Comparison of ENCODE assay signal across 16 mouse cellular contexts in genomic region chr17:10483945-10484546, GRCm38 (mm10).
A peak's percentile ranks its signal among the peaks of the same experiment; 100 is the strongest.
DNase-seq lines count a peak whose midpoint lies in the region.
"Had no signal": no experiment of that assay in that cellular context is flagged by ENCODE, and none has a peak within 500 bp of the region (broad histone marks: within the 10 kb centered on the region; RNA-seq: fewer than 3 reads in every experiment).

No protein-coding gene starts in this region.

- no peaks in the 10 kb centered on the region for H3K9me3 ChIP-seq in embryonic facial prominence, embryonic 10.5 days
- H3K9me3 ChIP-seq: embryonic facial prominence, embryonic 15.5 days; forebrain, embryonic 15.5 days had no signal

- H3K27me3 ChIP-seq in embryonic facial prominence, embryonic 10.5 days (replicated peaks; ENCODE audit: low read depth, poor library complexity, severe bottlenecking), result no peaks in the 10 kb centered on the region; the same call in 1 of the 2 replicates
- H3K27me3 ChIP-seq: embryonic facial prominence, embryonic 15.5 days; forebrain, embryonic 15.5 days had no signal

- intact Hi-C loops in left cerebral cortex, postnatal 10 days (cut with DNase I), result no loop called here

- peak overlapping the region; percentile 30; the same call in 1 of the 2 replicates for H3K27ac ChIP-seq in embryonic facial prominence, embryonic 10.5 days (replicated peaks)
- H3K27ac ChIP-seq: embryonic facial prominence, embryonic 15.5 days; forebrain, embryonic 15.5 days; kidney, postnatal 0 days; macrophage had no signal

- H3K36me3 ChIP-seq in embryonic facial prominence, embryonic 10.5 days (replicated peaks), result no peaks in the 10 kb centered on the region
- H3K36me3 ChIP-seq: embryonic facial prominence, embryonic 15.5 days; forebrain, embryonic 15.5 days had no signal

- no peak overlapping the region for H3K4me3 ChIP-seq in embryonic facial prominence, embryonic 10.5 days
- H3K4me3 ChIP-seq: embryonic facial prominence, embryonic 15.5 days; forebrain, embryonic 15.5 days had no signal

- peaks cover 23% of the 10 kb centered on the region for H3K4me1 ChIP-seq in embryonic facial prominence, embryonic 10.5 days
- H3K4me1 ChIP-seq: forebrain, embryonic 15.5 days had no signal

- DNase-seq in frontal cortex, adult 2 months (ENCODE audit: extremely low spot score in 1 of 2, low spot score in 1 of 2), result peak; percentile 28 to 42
- no peak for DNase-seq in frontal cortex, postnatal 25 days (ENCODE audit: low spot score in 2 of 2)
- DNase-seq in left cerebral cortex, adult 9 months (ENCODE audit: low spot score in 2 of 2), result peak; percentile 61 to 79
- no peak for DNase-seq in left cerebral cortex, postnatal 10 days (ENCODE audit: extremely low spot score in 1 of 2, low spot score in 2 of 2)
- peak; percentile 94 for DNase-seq in brain, adult 2 months (ENCODE audit: low read depth, low spot score)
- no peak for DNase-seq in embryonic facial prominence, embryonic 10.5 days (ENCODE audit: low spot score)
- DNase-seq in heart, adult 8-10 months (ENCODE audit: low spot score), result no peak
- DNase-seq: cerebellum, adult 11 months; gastrocnemius, postnatal 36 days; lung, adult 2 months; midbrain, embryonic 14.5 days; thymus, adult 18-20 months had no signal

- WGBS in embryonic facial prominence, embryonic 10.5 days, result 39% methylated on average over 6 of the region's 6 CpGs

Comparison
In these comparisons a context has a peak if more than half of its experiments do, and no peak if none do; other contexts are left out.
1. DNase-seq: peak in frontal cortex, adult 2 months (2 of 2), left cerebral cortex, adult 9 months (2 of 2) and brain, adult 2 months (single experiment); none in frontal cortex, postnatal 25 days (0 of 2), left cerebral cortex, postnatal 10 days (0 of 2), embryonic facial prominence, embryonic 10.5 days (single experiment) and heart, adult 8-10 months (single experiment).